Mouse (Mus musculus) A20 (cell line): ENCODE measurements at regions not wholly inside any gene's neighbourhood (a gene's known extent, or its start where the extent isn't known, plus 50 kb on each side); places are given as distances from the start of the nearest gene placed in this dataset.

Experiments
- DNase-seq: peaks from one replicate; pipeline ENCODE4 v3.0.0-alpha.2; 2011; ENCODE audit warnings: low read depth, low spot score

DNA sequence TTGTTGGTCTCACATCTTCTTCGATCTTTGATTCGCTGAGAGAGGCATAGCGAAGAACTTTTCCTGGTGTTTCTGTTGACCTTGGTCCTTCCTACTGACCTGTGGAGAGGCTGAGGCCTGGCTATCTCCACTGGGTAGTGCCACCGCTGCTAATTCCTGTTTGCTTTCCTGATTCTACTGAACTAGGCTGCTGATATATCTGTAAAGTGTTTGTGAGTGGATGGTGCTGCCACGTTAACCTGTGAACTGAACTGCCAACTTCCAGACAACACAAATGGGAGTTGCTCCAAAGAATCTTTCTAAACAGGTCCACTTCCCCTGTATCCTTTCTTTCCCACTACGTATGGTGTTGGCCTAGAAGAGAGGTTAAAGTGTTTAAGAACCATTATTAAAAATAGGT, 78.0 kb upstream of the Akt3 start:
- DNase-seq, result no peak

DNA sequence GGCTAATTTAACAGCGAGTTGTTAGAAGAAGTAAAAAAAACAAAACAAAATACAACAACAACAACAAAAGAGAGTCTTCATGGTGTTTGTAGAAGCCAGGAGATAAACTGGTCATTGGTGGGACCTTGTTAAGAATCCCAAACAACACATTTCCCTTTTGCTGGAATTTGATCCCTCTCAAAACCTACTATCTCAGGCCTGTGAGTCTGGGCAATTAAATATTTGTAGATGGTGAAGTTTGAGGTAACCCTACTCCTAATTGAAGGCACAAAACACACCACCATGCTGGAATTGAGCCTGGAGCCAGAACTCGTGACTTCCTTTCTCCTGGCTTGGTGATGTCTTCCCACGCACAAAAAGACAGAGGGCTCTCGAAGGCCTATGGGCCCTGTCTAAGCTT, 65.4 kb upstream of the Akt3 start:
- DNase-seq, result no peak

- no peak for DNase-seq
Observed at GRCm38 (mm10) chr1:177322745-177323299, 64.8 kb upstream of the Akt3 start.

GRCm38 (mm10) chr1:177322307-177322685, 64.3 kb upstream of the Akt3 start:
- DNase-seq, result no peak

DNA sequence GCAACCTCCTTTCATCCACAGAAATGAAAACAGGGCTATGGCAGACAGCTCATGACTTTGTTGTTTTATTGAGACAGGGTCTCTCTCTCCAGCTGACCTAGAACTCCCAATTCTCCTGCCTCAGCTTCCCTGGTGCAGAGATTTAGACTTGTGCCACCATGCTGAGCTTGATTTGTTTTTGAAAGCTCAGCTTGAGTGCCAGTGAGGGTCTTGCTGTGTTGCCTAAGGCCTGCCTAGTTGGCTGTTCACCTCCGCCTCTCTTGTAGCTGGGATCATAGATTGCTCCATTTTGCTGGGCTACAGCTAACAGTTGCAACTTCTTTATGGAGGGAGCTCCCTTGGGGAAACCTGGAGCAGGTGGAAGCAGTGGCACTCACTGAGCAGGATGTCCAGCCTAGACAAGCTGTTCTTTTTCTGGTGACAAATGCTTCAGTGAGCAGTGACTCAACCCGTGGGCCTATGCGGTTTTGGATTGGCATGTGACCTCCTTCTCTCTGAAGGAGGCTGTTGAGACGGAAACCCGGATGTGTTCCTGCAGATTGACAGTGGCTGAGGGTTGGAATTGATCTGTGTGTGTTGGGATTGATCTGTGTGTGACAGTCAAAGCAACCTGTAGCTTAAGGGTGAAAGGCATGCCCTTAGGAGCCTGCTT, 63.8 kb upstream of the Akt3 start:
- peak; percentile 62 for DNase-seq

- no peak for DNase-seq
Observed at GRCm38 (mm10) chr1:177308213-177308872, 50.3 kb upstream of the Akt3 start.
